Mouse (Mus musculus): ENCODE results near the gene Gfm1.

DNA sequence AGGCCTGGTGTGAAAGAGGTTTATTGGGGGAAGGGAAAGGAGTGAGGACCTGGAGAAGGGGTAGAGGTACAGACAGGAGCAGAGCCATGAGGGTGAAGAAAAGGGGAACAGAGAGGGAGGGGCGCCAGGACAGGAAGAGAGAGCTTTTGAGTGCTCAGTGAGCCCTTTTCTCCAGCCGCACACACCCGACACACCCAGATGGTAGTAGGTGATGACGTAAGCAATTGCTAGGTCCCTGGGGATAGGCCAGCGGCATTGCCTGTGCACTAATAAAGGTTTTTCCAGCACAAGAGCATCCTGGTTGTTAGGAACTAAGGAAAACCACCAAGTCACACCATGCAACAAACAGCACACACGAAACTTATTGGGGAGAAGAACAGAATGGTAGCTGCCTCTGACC, 94.9 kb downstream of the Gfm1 start:
- TF ChIP-seq POLR2A (IDR thresholded peaks at IDR 0.05; ENCODE audit: borderline replicate concordance, control insufficient read depth, low read depth, low read length): no peak
- TF ChIP-seq CTCF (IDR thresholded peaks at IDR 0.05; ENCODE audit: control insufficient read depth, insufficient read depth, low read length): no peak

Measured in bone marrow, adult 2 months (tissue).